Mouse (Mus musculus) c-Kit-positive CD71-positive TER-119-negative erythroid progenitor cells, embryonic 14.5 days (primary cell): ENCODE data around the gene Fgfr2.
A peak's percentile ranks its signal among the peaks of the same experiment; 100 is the strongest.

Experiments
- DNase-seq: peaks from one replicate; pipeline ENCODE4 v3.0.0-alpha.2; 2013; ENCODE audit warnings: low read depth

Fgfr2 gene

DNA sequence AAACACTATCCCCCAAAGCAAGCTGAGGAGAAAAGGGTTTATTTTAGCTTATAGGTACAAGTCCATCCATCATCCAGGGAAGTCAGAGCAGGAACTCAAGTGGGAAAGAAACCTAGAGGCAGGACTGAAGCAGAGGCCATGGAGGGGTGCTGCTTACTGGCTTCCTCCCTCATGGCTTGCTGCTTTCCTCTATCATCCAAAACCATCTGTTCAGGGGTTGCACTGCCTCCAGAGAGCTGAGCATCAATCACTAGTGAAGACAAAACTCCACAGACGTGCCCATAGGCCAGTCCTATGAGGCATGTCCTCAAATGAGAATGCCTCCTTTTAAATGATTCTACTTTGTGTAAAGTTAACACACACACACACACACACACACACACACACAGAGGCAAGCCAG is 793.0 kb downstream of the Fgfr2 start:
- DNase-seq, result no peak

DNA sequence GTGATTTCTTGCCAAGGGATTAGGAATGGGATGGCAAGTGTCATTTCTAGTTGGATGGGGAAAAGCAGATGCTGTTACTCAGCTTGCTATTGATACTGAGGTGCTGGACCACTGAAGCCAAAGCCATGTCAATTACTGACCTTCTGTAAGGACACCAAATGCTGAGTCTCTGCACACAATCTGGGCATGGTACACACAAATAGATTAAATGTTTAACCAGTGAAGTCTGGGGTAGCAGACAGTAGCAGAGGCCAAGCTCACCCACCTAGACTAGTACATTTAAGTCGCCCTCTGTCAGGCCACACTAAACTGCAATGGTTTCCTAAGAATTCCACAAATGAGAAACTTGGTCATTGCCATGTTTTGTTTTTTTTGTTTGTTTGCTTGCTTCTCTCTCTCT is 794.5 kb downstream of the Fgfr2 start:
- no peak for DNase-seq

DNA sequence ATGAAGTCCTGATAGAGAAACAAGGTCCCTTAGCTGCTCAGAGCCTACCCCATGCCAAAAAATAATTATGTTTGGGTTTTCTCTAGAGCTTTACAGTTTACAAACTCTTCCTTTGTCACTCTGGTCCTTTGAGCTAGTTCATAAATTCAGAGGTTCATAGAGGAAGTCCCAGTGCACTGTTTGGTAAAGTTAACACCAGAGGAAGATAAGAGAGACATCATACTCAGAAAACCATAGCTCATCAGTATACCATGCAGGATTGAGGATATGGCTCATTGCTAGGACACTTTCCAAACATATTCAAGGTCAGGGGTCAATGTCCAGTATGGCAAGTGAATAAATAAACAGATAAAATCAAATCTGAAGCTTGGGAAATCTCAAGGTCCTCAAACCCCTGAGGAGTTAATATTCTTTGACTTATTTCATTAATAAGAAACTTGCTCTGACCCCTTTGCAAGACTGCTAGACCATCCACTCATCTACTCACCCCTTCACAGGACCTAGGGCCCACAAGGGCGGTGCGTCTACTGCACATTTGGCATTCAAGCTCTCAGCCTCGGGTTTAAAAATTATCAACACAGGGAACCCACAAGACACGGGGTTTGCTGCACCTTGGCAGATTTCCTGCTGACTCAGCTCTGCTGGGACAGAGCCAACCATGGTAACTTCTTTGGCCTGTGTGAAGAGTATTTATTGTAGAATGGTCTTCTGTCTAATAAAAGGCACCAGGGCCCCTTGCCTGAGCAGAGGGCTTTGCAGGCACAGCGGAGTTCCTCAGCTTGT is 797.4 kb downstream of the Fgfr2 start:
- no peak for DNase-seq

DNA sequence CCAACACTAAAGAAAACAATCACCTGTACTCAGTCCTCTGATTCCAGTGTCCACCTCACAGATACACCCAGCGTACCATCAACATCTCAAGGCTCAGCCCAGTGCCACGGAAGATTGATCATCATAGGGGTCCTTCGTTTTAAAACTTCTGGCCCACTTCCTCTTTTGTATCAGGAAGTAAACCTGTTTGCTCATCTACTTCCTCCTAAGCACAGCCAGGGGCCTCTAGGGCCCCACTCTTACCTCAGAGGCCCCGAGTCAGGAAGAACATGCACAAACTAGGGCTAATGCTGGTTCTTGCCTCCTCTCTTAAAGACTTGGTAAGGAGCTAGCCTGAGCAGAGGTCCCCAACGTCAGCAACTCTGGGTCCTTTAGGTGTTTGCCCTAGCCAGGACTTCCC is 799.7 kb downstream of the Fgfr2 start:
- no peak for DNase-seq

DNA sequence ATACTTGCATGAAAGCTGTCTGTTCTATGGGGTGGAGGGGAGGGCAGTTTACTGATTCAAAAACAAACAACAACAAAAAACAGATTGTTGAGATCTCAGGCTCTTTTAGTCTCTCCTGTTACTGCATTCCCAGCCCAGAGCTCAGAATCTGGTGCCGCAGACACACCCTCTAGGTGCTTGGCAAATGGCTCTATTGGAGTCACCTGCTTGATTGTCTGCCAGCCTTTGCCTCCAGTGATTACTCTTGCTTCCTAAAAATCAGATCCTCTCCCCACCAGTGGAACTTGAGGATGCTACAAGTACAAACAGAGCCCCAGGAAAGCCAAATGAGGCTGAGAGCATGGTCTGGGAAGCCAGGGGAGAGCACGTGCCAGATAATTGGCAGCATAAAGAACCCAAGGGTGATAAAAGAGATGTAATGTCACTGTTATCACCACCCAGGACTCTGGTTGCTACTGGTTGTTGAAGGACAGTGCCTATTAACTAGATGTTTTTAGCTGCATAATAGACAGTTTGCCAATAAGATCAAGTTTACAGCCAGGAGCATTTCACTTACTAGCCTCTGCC is 801.7 kb downstream of the Fgfr2 start:
- DNase-seq, result no peak

DNA sequence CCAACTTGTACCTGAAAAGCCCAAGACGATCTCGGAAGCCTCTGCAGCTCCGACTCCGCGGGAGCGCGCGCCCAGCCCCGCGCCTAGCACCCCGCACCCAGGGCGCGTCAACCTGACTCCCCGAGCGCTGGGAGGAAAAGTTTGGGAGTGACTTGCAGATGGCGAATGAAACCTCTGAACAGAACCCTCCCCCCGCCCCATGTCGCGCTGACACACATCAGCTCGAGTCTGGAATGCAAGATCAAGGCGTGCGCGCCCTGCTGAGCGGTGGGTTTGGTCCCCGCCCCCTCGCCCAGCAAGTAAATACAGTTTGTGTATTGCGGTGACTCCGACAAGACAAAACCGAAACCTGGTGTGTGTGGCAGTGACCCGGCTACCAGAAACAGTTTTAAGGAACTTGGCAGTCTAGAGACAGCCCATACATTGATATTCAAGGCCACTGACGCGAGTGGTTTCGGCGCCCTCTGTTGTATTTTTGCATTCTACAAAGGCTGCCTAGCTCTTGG is 806.1 kb downstream of the Fgfr2 start, which contains the start of gene Chst15:
TSS of gene Chst15 (minus strand) at position 193 of the 506 bp plus-strand sequence.
- peak; percentile 15 for DNase-seq

DNA sequence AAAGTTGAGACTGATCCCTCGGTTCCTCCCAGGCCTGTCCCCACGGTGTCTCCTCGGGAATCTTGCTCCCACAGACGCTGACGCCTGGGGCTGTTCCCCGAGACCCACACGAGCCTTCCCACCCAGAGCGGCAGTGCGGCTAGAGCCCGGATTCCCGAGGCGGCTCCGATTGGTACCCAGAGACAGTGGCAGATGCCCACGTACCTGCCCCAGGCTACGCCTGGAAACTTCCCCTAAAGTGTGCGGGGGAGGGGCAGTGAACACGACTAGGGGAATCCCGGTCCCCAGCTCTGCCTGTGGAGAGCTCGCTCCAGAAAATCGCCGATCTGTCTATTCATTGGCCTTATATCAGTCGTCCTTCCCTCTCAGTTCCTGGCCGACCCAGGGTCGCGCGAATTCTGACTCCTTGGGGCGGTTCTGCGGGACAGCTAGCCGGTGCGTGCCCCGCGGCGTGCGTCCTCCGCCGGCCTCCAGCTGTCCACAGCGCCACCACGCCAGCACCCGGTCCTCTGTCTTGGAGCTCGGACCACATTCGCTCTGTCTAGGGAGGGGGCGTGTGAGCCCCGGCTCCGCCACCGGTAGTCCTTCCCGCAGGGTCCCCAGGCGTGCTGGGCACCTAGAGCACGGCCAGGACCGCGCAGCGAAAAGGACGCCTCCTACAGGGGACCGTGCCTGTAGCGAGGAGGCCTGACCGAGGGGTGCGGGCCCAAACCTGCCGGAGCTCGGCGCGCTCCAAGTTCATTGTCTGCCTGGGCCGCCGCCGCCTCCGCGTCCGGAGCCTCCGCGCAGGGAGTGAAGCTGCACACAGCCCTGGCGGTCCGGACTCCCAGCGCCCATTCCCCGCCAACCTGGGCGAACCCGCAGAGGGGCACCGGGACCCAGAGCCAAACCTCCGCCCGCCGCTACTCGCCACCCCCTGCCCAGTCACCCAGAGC is 806.8 kb downstream of the Fgfr2 start:
- DNase-seq, result peak; percentile 45

DNA sequence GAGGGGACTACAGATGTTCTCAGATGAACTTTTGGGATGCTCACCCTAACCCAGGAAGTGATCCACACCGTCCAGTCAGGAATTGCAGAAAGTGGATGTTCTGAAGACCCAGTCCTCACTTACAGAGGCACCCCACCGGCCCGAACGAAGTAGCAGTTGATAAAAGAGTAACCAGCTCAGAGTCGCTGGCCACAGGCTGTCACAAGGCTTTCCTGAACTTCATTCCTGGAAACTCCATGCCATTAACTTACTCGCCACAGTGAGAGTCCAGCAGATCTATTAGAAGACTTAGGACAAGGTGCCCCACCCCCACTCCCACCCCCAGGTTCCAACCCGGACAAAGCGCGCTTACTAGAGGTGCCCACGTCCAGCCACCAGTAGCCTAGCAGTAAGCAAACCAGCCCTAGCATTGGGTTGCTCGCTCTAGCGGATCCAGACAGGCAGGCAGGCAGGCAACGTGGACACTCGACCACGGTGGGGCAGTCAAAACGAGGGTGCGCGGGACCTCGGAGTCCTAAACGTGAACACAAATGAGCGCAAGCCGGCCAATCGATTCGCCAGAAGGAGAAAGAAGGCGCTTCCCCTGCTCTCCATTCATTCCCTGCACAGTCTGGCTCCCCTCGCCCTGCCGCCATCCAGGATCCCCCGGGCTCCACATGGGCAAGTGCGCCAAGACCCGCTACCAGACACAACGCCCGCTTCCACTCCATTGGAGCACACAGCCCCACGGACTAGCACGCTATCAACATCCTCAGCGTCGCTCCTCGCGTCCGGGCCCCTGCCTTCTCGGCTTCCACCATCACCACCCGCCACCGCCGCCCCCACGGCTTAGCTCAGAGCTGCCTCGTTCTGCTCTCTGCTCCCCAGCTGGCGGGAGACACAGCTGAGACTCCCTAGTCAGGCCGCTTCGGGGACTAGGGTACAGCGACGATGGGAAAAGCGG is 807.7 kb downstream of the Fgfr2 start:
- peak; percentile 34 for DNase-seq

DNA sequence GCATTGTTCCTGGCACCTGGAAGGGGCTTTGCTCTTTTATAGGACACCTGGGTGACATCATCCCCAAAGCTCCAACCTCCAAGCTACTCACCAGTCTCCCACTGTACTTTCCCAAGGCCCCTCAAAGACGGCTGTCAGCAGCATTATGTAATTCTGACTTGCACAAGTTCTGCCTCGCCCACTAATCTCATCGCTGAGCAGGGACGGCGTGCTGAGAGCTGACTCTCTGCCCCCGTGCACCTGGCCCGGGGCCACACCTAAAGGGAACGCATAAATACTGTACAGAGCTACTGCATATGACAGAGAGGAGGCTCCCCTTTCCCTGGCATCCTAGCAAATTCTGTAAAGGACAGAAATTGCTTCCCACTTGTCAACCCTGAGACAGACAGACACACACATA is 810.8 kb downstream of the Fgfr2 start:
- DNase-seq, result no peak

DNA sequence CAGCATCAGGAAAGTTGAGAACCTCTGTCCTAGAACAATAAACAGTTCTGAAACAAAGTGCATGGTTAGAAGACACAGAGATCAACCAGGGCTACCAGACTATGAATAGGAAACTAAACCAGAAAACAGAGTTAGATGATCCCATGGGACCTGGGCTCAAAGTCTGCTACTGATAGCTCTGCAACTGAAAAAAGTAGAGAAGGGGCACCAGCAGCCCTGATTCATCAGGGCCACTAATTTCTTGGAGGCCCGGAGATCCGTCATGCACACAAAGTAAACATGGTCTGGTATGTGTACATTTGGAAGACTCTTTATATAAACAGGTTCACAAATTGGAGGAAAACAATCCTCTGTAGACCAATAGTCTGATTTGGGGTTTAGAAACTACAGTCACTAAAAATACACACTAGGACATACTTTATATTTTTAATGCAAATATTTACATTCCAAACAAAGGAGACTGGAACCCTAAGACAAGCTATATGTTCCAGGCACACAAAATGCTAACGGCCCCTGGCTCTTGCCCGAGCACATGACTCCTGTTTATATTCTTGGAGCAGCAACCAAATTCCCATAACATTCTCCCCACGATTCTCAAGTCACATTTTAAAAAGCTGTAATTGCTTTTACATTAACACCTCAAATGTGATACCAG is 814.5 kb downstream of the Fgfr2 start:
- DNase-seq, result no peak

DNA sequence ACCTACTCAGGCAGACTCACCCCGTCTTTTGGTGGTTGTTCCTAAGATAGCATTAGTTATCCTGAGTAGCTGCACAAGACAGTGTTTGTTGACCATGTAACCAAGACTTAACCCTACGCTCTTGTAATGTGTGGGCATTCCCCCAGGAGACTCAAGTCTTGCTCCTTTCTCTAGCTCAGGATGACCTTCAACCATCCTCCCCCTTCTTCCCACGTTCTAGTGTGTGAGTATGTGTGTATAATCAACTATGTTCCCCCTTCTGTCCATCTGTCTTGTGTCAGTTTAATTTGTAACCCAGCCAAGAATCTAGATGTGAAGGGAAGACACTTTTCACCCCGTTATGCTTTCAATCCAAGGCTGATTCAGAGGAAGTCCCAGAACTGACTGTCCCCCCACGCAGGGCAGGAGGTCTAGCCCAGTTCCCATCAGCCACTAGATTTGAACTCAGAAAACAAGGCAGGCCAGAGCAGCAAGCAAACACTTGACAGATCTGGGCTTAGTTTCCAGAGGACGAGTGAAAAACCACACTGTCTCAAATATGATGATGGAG is 815.4 kb downstream of the Fgfr2 start:
- DNase-seq, result no peak

DNA sequence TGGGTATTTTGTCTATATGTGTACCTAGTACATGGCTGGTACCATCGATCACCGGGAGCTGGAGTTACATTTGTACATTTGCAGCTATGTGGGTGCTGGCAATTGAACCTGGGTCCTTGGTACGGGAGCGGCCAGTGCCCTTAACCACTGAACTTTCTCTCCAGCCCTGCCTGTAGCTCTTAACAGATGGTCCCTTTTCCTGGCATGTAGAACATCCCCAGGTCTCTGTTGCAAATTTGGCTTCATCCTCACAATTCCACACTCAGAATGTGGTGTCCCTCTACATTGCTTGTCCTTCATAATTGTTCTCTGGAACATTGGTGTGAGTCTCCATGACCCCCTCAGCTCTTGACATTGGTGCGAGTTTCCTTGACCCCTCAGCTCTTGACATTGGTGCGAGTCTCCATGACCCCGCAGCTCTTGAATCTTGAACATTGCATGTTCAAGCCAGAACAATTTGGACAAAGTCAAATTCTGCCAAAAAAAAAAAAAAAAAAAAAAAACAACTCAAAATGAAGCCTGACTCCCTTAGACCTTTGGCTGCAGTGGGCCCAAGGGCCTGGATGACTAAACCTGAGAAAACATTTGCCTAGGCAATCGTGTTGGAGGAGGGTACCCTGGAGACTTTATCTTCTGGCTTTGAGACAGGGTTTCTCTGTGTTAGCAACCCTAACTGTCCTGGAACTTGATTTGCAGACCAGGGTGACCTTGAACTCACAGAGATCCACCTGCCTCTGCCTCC is 816.3 kb downstream of the Fgfr2 start:
- no peak for DNase-seq

DNA sequence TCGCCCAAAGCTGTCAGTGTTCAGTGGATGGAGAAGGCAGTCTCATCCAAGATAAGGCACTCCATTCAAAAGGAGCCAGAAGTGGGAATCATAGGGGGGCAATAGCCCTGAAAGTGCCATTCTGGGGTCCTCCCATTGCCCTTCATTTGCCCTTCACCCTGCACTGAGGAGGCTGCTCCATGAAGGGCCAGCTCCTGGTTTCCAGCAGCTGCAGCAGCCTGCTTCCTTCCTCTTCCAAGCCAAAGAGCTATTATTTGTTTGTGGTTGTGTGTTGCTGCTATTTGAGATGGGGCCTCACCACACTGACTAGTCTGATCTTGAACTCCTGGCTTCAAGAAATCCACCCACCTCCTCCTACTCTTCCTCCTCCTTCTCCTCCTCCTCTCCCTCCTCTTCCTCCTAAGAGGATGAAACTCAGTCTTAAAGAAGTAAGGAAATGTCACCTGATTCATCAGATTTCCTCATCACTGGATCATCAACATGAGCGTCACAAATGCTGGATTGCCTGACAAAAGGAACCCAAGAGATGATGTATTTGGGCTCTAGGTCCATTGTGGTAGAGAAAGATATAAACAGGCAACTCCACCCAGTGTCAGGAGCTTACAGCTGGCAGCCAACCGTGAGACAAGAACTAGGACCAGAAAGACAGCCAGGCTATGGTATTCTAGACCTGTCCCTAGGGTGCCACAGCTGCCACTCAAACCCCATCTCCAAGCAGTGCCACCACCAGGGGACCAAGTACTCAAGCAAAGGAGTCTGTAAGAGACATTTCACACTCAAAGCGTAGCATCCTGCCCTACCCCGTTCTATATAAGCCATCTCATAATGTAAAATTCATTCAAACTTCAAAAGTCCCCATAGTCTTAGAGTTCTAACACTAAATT is 817.4 kb downstream of the Fgfr2 start:
- no peak for DNase-seq

DNA sequence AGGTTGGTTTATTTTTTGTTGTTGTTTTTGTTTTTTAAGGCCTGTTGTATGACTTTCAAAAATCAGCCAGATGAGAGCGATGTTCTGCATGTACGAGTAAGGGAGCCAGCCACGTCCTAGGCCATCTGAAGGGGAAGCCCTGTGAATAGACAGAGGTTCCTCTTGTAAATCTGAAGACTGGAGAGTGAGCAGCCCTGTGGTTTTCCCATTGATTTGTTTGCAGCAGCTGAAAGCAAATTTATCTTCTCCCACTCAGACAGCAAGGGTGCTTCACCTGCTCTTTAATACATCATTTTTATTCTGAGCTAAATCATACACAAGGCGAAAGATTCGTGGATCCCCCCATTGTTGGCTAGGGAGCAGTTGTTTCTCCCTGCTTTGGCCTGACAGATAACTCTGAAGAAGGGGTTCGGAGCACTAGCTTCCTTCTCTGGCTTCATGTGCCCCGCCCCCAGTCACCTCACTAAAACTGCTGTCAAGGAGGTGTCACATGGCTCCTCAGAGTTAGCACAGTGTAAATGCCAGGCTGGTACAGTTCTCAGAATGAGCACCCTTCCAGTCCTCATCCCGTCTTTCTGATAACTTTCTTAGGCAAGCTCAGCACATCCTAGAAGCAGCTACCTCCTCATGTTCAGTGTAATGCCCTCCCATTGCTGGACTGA is 818.6 kb downstream of the Fgfr2 start:
- DNase-seq, result no peak

DNA sequence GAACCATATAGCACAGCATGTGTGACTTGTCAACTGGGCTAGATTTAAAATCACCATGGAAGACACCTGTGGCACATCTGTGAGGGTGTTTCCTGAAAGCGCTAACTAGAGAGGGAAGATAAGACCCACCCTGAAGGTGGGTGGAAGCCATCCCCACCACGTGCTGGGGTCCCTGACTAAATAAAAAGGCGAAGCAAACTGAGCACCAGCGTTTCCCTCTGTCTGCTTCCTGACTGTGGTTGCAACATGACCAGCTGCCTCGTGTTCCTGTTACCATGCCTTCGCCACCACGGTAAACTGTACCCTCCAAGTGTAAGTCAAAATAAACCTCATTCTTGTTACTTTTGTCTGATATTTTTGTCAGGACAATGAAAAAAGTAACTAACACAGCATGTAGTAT is 819.2 kb downstream of the Fgfr2 start:
- DNase-seq, result no peak

DNA sequence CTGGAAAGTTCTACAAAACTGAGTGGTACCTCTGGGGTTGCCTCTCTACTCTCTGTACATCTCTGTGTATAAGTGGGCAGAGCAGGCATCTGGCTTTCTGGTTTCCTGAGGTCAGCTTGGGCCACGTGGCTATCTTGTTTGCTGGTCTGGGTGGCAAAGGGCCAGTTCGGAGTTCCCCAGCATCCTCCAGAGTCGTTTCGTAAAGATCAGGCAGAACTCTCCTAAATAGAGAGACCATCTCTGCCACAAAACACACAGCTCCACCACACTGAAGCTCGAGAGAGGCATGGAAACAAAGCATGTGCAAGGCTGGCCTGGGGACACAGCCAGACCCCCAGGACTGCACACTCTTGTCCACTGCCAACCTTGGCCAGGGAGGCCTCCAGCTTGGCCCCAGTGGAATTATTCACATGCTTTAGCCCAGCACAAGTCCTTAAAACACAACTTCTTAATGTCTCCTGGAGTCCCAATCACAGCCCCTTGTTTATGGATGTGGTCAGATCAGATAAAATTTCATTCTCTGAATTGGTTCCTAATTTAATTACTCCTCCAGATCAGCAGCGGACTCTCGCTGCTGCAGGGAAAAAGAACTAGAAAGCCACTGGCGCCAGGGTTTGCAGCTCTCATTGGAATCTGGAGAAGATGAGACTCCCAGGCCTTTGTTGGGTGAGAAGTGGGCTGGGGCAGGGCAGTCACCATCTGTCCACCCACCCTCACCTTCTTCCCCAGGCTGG is 820.5 kb downstream of the Fgfr2 start:
- DNase-seq, result no peak

DNA sequence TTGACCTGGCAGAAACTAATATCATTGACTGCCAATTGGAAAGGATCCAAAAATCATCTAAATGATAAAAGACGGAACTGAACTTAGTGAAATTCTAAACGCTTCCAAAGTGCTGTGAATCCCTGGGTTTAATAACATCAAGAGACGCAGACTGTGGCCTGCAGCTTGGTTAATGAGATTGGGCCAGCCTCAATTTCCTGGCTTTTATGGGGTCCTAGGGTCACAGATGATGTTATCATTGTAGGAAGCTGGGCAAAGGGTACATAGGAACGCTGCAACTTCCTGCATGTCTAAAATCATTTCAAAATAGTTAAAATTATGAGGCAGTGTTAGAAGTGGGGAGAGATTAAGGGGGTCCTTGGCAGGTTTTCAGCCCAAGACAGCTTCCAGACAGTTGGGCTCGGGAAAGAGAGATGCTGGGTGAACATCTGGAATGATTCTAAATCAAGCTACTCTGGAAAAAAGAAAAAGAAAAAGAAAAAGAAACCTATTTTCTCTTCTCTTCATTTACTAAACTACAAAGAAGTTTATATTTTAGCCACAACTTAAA is 823.4 kb downstream of the Fgfr2 start:
- DNase-seq, result no peak
